Mouse (Mus musculus) MEL (cell line): ENCODE results near the gene Ndufa7. TPM values are rescaled to one million over a fixed set of nuclear protein-coding genes. Genes with fewer than 3 reads are reported as not detected.

ENCODE experiments used
- DNase-seq: peaks from one replicate; pipeline ENCODE4 v3.0.0; 2011; ENCODE audit warnings: low read depth, low spot score
- H3K27ac ChIP-seq: 2 replicates; pipeline ENCODE4 v1.5.1; 2012; ENCODE audit warnings: low read depth, mild to moderate bottlenecking, control low read depth, low read length, moderate library complexity; ENCODE audit not compliant: control insufficient read depth
- H3K27me3 ChIP-seq, 2 experiments: fragments of 150-350 bp in 1 of 2; sonication (generic) in 1 of 2; 2 replicates each; pipeline ENCODE4 v1.6.1; 2012; ENCODE audit warnings: low read length in 2 of 2, mild to moderate bottlenecking in 2 of 2, improper control_type of control experiment in 1 of 2, moderate library complexity in 1 of 2; ENCODE audit not compliant: insufficient read depth in 2 of 2, control insufficient read depth in 1 of 2
- H3K36me3 ChIP-seq, 2 experiments: 2 replicates each; pipeline ENCODE4 v1.6.1; 2012 to 2014; ENCODE audit warnings: low read length in 2 of 2, improper control_type of control experiment in 1 of 2, inconsistent platforms in 1 of 2, mild to moderate bottlenecking in 1 of 2; ENCODE audit not compliant: insufficient read depth in 2 of 2, control insufficient read depth in 1 of 2
- H3K4me1 ChIP-seq, 2 experiments: fragments of 150-350 bp in 1 of 2; sonication (generic) in 1 of 2; 2 replicates each; pipeline ENCODE4 v1.6.1; 2012; ENCODE audit warnings: low read length in 2 of 2, improper control_type of control experiment in 1 of 2, mild to moderate bottlenecking in 1 of 2; ENCODE audit not compliant: insufficient read depth in 2 of 2, control insufficient read depth in 1 of 2
- H3K4me3 ChIP-seq, 2 experiments: fragments of 150-350 bp in 1 of 2; sonication (generic) in 1 of 2; 2 replicates each; pipeline ENCODE4 v1.5.1; 2012; ENCODE audit warnings: low read depth in 2 of 2, low read length in 2 of 2, mild to moderate bottlenecking in 2 of 2, moderate library complexity in 2 of 2, control low read depth in 1 of 2, improper control_type of control experiment in 1 of 2; ENCODE audit not compliant: control insufficient read depth in 1 of 2, insufficient read depth in 1 of 2
- H3K79me2 ChIP-seq: 2 replicates; pipeline ENCODE4 v1.6.1; 2012; ENCODE audit warnings: mild to moderate bottlenecking, low read length, moderate library complexity; ENCODE audit not compliant: control insufficient read depth, poor library complexity, insufficient read depth
- H3K9ac ChIP-seq: 2 replicates; pipeline ENCODE4 v1.6.1; 2012; ENCODE audit warnings: low read depth, mild to moderate bottlenecking, control low read depth, low read length, moderate library complexity; ENCODE audit not compliant: control insufficient read depth, poor library complexity, severe bottlenecking
- H3K9me3 ChIP-seq: fragments of 150-350 bp; sonication (generic); replicated peaks from 2 replicates; pipeline ENCODE4 v1.6.1; 2012; ENCODE audit warnings: mild to moderate bottlenecking, low read length, improper control_type of control experiment, moderate library complexity; ENCODE audit not compliant: insufficient read depth
- BHLHE40 ChIP-seq: IDR thresholded peaks from 2 replicates; pipeline ENCODE4 v1.6.1; 2012; ENCODE audit warnings: low read depth, mild to moderate bottlenecking, inconsistent platforms, low read length, improper control_type of control experiment, borderline replicate concordance
- CHD1 ChIP-seq: IDR thresholded peaks from 2 replicates; pipeline ENCODE4 v1.6.1; 2012; ENCODE audit warnings: low read depth, mild to moderate bottlenecking, inconsistent platforms, low read length, improper control_type of control experiment
- E2F4 ChIP-seq: IDR thresholded peaks from 2 replicates; pipeline ENCODE4 v1.6.1; 2011; ENCODE audit warnings: low read depth, low read length, improper control_type of control experiment, borderline replicate concordance
- HCFC1 ChIP-seq: IDR thresholded peaks from 2 replicates; pipeline ENCODE4 v1.6.1; 2012; ENCODE audit warnings: low read depth, mild to moderate bottlenecking, inconsistent platforms, low read length, improper control_type of control experiment, moderate library complexity
- JUND ChIP-seq: IDR thresholded peaks from 2 replicates; pipeline ENCODE4 v1.6.1; 2011; ENCODE audit warnings: low read depth, mild to moderate bottlenecking, improper control_type of control experiment, low read length
- KAT2A ChIP-seq: conservative IDR thresholded peaks from 2 replicates; pipeline ENCODE4 v1.6.1; 2012; ENCODE audit warnings: low read depth, low read length, improper control_type of control experiment, inconsistent platforms
- MAFK ChIP-seq: IDR thresholded peaks from 2 replicates; pipeline ENCODE4 v1.6.1; 2011; ENCODE audit warnings: low read depth, mild to moderate bottlenecking, low read length, improper control_type of control experiment, borderline replicate concordance
- MAZ ChIP-seq: IDR thresholded peaks from 2 replicates; pipeline ENCODE4 v1.6.1; 2012; ENCODE audit warnings: low read depth, mild to moderate bottlenecking, inconsistent platforms, low read length, improper control_type of control experiment
- MEF2A ChIP-seq: IDR thresholded peaks from 2 replicates; pipeline ENCODE4 v1.6.1; 2014; ENCODE audit warnings: low read depth, mild to moderate bottlenecking, inconsistent platforms, low read length, improper control_type of control experiment; ENCODE audit not compliant: poor library complexity, insufficient replicate concordance, severe bottlenecking; ENCODE audit errors: extremely low read depth
- MYB ChIP-seq: IDR thresholded peaks from 2 replicates; pipeline ENCODE4 v1.6.1; 2011; ENCODE audit warnings: mild to moderate bottlenecking, low read depth, low read length, improper control_type of control experiment
- MYC ChIP-seq: IDR thresholded peaks from 2 replicates; pipeline ENCODE4 v1.6.1; 2011; ENCODE audit warnings: low read depth, mild to moderate bottlenecking, low read length, improper control_type of control experiment, moderate library complexity
- NELFE ChIP-seq: IDR thresholded peaks from 2 replicates; pipeline ENCODE4 v1.6.1; 2011; ENCODE audit warnings: low read depth, low read length, improper control_type of control experiment
- RAD21 ChIP-seq: IDR thresholded peaks from 2 replicates; pipeline ENCODE4 v1.6.1; 2011; ENCODE audit warnings: mild to moderate bottlenecking, low read depth, low read length, improper control_type of control experiment
- RCOR1 ChIP-seq: IDR thresholded peaks from 2 replicates; pipeline ENCODE4 v1.6.1; 2012; ENCODE audit warnings: low read depth, mild to moderate bottlenecking, inconsistent platforms, low read length, improper control_type of control experiment
- SIN3A ChIP-seq: IDR thresholded peaks from 2 replicates; pipeline ENCODE4 v1.6.1; 2012; ENCODE audit warnings: low read length, improper control_type of control experiment, inconsistent platforms
- SMC3 ChIP-seq: IDR thresholded peaks from 2 replicates; pipeline ENCODE4 v1.6.1; 2011; ENCODE audit warnings: low read depth, low read length, improper control_type of control experiment
- ZC3H11A ChIP-seq: IDR thresholded peaks from 2 replicates; pipeline ENCODE4 v1.6.1; 2012; ENCODE audit warnings: low read depth, mild to moderate bottlenecking, inconsistent platforms, low read length, improper control_type of control experiment
- ZKSCAN1 ChIP-seq: IDR thresholded peaks from 2 replicates; pipeline ENCODE4 v1.6.1; 2012; ENCODE audit warnings: low read depth, mild to moderate bottlenecking, inconsistent platforms, low read length, improper control_type of control experiment, moderate library complexity
- ZMIZ1 ChIP-seq: IDR thresholded peaks from 2 replicates; pipeline ENCODE4 v1.6.1; 2012; ENCODE audit warnings: low read depth, mild to moderate bottlenecking, inconsistent platforms, low read length, improper control_type of control experiment, moderate library complexity
- ZNF384 ChIP-seq: IDR thresholded peaks from 2 replicates; pipeline ENCODE4 v1.6.1; 2012; ENCODE audit warnings: low read depth, mild to moderate bottlenecking, inconsistent platforms, low read length, improper control_type of control experiment
- polyA plus RNA-seq, 2 experiments: library from polyadenylated mRNA; stranded (reverse) in 1 of 2; unstranded in 1 of 2; fragments of >175 nt in 1 of 2; fragments of >200 nt in 1 of 2; gene quantifications; 2 replicates each; pipeline versions ENCODE4 v1.2.1 to v1.2.4; 2012; ENCODE audit warnings: low replicate concordance in 2 of 2, low read depth in 1 of 2; ENCODE audit not compliant: insufficient read length in 2 of 2, insufficient read depth in 1 of 2, missing spikeins in 1 of 2
- total RNA-seq: library from RNA; depleted of rRNA; stranded (reverse); fragments of 300-350 nt; gene quantifications from 2 replicates; pipeline ENCODE4 v1.2.3, GENCODE M21; 2012

The Ndufa7 gene
- total and polyA plus RNA-seq, 3 experiments = 326 to 370 TPM; not detected in 1

DNA sequence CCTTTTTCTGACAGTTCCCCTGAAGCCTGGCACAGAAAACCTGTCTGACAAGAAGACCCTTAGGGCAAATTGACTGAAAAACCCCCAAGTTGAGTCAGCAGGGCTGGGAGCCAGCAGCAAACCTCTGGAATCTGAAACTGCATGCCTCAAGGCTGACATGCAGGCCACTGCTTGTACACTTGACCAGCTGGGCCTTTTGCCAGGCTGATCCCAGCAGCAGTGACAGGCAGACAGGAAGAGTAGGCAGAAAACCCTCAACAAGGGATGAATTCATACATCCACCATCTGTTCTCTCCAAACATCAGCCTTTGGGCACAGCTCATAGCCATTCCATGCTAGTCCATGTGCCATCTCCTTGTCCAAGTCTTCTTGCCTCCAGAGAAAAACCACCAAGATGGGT lies 41.0 kb upstream of the Ndufa7 start:
- Histone ChIP-seq H3K9ac (no peak overlapping the region), H3K27me3 (no peaks in the 10 kb centered on the region; a peak in 1 of 4 replicates), H3K4me3 (no peak overlapping the region), H3K27ac (no peak overlapping the region), H3K36me3 (peaks cover 0 to 14% of the 10 kb centered on the region in 2 experiments; a peak in 2 of 4 replicates), H3K9me3 (no peaks in the 10 kb centered on the region), H3K4me1 (peaks cover 0 to 30% of the 10 kb centered on the region in 2 experiments; a peak in 2 of 4 replicates), H3K79me2 (no peaks in the 10 kb centered on the region; the same call in 1 of the 2 replicates)
- no peak for DNase-seq
- TF ChIP-seq ZMIZ1 = no peak
- TF ChIP-seq MYC = no peak
- TF ChIP-seq ZNF384 = no peak
- TF ChIP-seq MAFK = no peak
- no peak for TF ChIP-seq ZKSCAN1
- TF ChIP-seq SMC3 = no peak
- no peak for TF ChIP-seq CHD1
- TF ChIP-seq MEF2A = no peak
- TF ChIP-seq JUND = no peak
- TF ChIP-seq HCFC1 = no peak
- TF ChIP-seq ZC3H11A = no peak
- TF ChIP-seq KAT2A = no peak
- no peak for TF ChIP-seq RAD21
- no peak for TF ChIP-seq SIN3A

DNA sequence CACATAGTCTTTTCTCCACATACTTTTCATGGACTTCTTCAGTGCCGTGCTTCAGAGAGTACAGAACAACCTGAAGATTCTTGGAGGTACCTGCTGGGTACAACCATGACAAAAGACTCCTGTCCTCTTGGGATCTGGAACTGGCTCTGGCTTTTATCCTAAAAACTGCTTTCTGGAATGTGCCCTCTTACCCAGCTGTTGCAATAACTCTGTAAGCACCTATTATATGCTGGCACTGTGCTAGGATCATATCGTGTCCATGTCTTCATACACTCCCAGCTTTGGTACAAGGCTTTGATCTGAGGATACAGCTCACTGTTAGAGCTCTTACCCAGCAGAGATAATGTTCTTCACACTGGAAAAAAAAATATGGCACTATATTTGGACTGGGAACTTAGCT lies 39.4 kb upstream of the Ndufa7 start:
- Histone ChIP-seq H3K9me3 (no peaks in the 10 kb centered on the region), H3K27ac (no peak overlapping the region), H3K27me3 (no peaks in the 10 kb centered on the region; a peak in 1 of 4 replicates), H3K4me3 (no peak overlapping the region), H3K79me2 (no peaks in the 10 kb centered on the region; the same call in 1 of the 2 replicates), H3K9ac (no peak overlapping the region)
- no peak for TF ChIP-seq ZKSCAN1
- no peak for TF ChIP-seq MYB
- no peak for TF ChIP-seq MYC
- no peak for TF ChIP-seq E2F4
- TF ChIP-seq KAT2A = no peak
- no peak for TF ChIP-seq JUND
- TF ChIP-seq MAZ = no peak
- no peak for TF ChIP-seq RCOR1
- TF ChIP-seq NELFE = no peak
- no peak for TF ChIP-seq BHLHE40
- TF ChIP-seq, all 39 proteins: peak for 0
- no peak for DNase-seq
- peaks cover 0 to 10% of the 10 kb centered on the region in 2 experiments; a peak in 2 of 4 replicates for H3K36me3 ChIP-seq
- peaks cover 0 to 25% of the 10 kb centered on the region in 2 experiments; a peak in 2 of 4 replicates for H3K4me1 ChIP-seq
